Mouse (Mus musculus) ES-Bruce4 (cell line): Measurements from ENCODE around the gene Grb2. TPM values are rescaled to one million over a fixed set of nuclear protein-coding genes. Genes with fewer than 3 reads are reported as not detected.

Source experiments
- H3K27ac ChIP-seq: 2 replicates; pipeline ENCODE4 v1.5.1; 2012; ENCODE audit warnings: low read length, inconsistent platforms; ENCODE audit not compliant: insufficient read depth
- H3K27me3 ChIP-seq: 2 replicates; pipeline ENCODE4 v1.6.1; 2012; ENCODE audit warnings: mild to moderate bottlenecking, low read length, inconsistent platforms; ENCODE audit not compliant: control insufficient read depth, poor library complexity, insufficient read depth, severe bottlenecking
- H3K36me3 ChIP-seq: 2 replicates; pipeline ENCODE4 v1.6.1; 2012; ENCODE audit warnings: inconsistent platforms, mild to moderate bottlenecking, low read length, moderate library complexity; ENCODE audit not compliant: control insufficient read depth, poor library complexity, insufficient read depth, severe bottlenecking
- H3K4me1 ChIP-seq: one replicate; pipeline ENCODE4 v1.8.1; 2011; ENCODE audit warnings: low read length; ENCODE audit not compliant: control insufficient read depth, insufficient read depth
- H3K4me3 ChIP-seq: 2 replicates; pipeline ENCODE4 v1.5.1; 2011; ENCODE audit warnings: low read depth, mild to moderate bottlenecking, low read length
- H3K9ac ChIP-seq: 2 replicates; pipeline ENCODE4 v1.6.1; 2012; ENCODE audit warnings: low read depth, mild to moderate bottlenecking, inconsistent platforms; ENCODE audit not compliant: poor library complexity, severe bottlenecking
- H3K9me3 ChIP-seq: replicated peaks from 2 replicates; pipeline ENCODE4 v1.6.1; 2012; ENCODE audit warnings: mild to moderate bottlenecking, low read length, inconsistent platforms; ENCODE audit not compliant: control insufficient read depth, poor library complexity, insufficient read depth, severe bottlenecking
- CTCF ChIP-seq: IDR thresholded peaks from one replicate; pipeline ENCODE4 v1.8.1; 2011; ENCODE audit warnings: low read depth, low read length
- EP300 ChIP-seq: IDR thresholded peaks from 2 replicates; pipeline ENCODE4 v1.6.1; 2011; ENCODE audit warnings: low read depth, low read length; ENCODE audit not compliant: insufficient read depth
- POLR2A ChIP-seq: IDR thresholded peaks from one replicate; pipeline ENCODE4 v1.8.1; 2011; ENCODE audit warnings: low read length; ENCODE audit not compliant: insufficient read depth
- polyA plus RNA-seq: library from polyadenylated mRNA; stranded (reverse); fragments of >200 nt; gene quantifications from 2 replicates; pipeline ENCODE4 v1.2.4, GENCODE M21; 2011; ENCODE audit warnings: low read depth; ENCODE audit not compliant: missing spikeins, insufficient read depth, insufficient read length

Gene Grb2
- polyA plus RNA-seq, 1 experiment = 75.0 TPM

DNA sequence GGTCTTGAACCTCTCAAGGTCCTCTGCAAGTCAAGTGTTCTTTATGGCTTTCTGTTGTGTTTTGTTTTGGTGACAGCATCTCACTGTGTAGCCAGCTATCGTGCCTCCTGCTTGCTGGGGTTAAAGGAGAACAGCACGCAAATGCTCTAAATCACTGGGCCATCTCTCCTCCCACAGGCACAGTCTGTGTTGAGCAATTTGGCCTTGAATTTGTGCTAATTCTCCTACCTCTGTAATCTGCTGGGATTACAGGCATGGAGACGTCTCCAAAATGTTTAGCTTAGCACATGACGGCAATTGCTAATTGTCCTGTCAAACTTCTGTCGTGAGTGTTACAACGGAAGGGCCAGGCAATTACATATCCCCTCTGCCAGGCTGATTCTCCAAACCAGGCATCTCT is 97.2 kb downstream of the Grb2 start:
- no peak overlapping the region for H3K4me3 ChIP-seq
- no peak overlapping the region; the same call in 1 of the 2 replicates for H3K9ac ChIP-seq
- H3K27ac ChIP-seq = no peak overlapping the region

GRCm38 (mm10) chr11:115609576-115609975 is 98.8 kb downstream of the Grb2 start:
- peaks cover 5% of the 10 kb centered on the region for H3K4me1 ChIP-seq
- TF ChIP-seq POLR2A = no peak
- no peaks in the 10 kb centered on the region for H3K27me3 ChIP-seq
- H3K36me3 ChIP-seq = peaks cover 29% of the 10 kb centered on the region
- H3K4me3 ChIP-seq = no peak overlapping the region
- no peak overlapping the region for H3K27ac ChIP-seq
- H3K9me3 ChIP-seq = no peaks in the 10 kb centered on the region
- H3K9ac ChIP-seq = no peak overlapping the region

More for the DNA sequence above, 97.2 kb downstream of the Grb2 start:
- no peak for TF ChIP-seq POLR2A
- TF ChIP-seq EP300 = no peak
- TF ChIP-seq CTCF = no peak
- no peaks in the 10 kb centered on the region for H3K27me3 ChIP-seq
- peaks cover 5% of the 10 kb centered on the region for H3K4me1 ChIP-seq
- H3K36me3 ChIP-seq = peaks cover 25% of the 10 kb centered on the region
- H3K9me3 ChIP-seq = no peaks in the 10 kb centered on the region

DNA sequence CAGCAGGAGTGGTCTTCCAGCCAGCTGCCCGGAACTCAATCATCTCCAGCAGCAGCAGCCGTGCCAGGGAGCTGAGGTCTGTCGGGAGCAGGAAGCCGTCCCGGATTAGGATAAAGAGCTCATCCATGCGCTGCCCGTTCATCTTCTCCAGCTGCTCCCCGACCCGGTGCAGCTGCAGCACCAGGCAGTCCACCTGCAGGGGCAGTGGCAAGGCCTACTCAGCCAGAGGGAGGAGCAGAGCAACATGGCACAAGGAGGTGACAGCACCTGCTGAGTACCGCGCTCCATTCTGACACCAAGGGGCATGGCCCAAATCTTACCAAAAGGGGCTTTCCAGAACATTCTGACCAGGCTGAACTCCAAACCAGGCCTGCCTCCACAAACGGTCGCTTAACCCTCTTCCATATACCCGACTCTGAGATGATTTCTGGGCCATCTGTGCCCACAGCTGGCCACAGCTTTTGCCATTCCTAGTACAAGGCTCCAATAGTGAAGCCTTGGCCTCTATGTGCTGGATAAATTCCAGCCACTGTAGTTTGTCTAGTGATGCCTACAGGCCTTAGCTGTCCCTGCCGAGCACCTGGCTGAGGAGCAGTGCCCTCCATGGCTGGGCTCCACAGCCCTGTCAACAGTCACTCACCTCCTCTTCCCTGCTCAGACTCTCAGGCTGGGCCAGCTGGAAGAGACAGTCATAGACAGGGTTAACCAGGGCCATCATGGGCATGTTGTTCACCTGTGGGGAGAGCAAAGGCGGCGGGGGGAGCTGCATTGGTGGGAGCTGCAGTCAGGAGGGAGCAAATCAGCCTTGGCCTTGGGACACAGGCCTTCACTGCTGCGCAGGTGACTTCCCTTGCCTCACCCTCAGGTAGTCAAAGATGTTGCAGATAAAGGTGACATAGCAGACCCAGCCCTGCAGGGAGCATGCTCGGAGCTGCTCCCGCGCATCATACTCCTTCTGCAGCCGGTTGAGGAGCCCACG is 99.7 kb downstream of the Grb2 start:
- TF ChIP-seq POLR2A (no peak), CTCF (no peak), EP300 (no peak)
- no peaks in the 10 kb centered on the region for H3K27me3 ChIP-seq
- no peaks in the 10 kb centered on the region for H3K9me3 ChIP-seq
- H3K27ac ChIP-seq = no peak overlapping the region
- H3K4me1 ChIP-seq = no peaks in the 10 kb centered on the region
- no peak overlapping the region for H3K4me3 ChIP-seq
- peaks cover 29% of the 10 kb centered on the region for H3K36me3 ChIP-seq
- no peak overlapping the region for H3K9ac ChIP-seq

GRCm38 (mm10) chr11:115606733-115607132 is 101.7 kb downstream of the Grb2 start:
- H3K9me3 ChIP-seq = no peaks in the 10 kb centered on the region
- no peaks in the 10 kb centered on the region for H3K27me3 ChIP-seq
- H3K27ac ChIP-seq = no peak overlapping the region
- H3K4me3 ChIP-seq = no peak overlapping the region
- no peaks in the 10 kb centered on the region for H3K4me1 ChIP-seq
- H3K9ac ChIP-seq = no peak overlapping the region
- peaks cover 29% of the 10 kb centered on the region for H3K36me3 ChIP-seq
- no peak for TF ChIP-seq POLR2A
- TF ChIP-seq EP300 = no peak
- TF ChIP-seq CTCF = no peak

DNA sequence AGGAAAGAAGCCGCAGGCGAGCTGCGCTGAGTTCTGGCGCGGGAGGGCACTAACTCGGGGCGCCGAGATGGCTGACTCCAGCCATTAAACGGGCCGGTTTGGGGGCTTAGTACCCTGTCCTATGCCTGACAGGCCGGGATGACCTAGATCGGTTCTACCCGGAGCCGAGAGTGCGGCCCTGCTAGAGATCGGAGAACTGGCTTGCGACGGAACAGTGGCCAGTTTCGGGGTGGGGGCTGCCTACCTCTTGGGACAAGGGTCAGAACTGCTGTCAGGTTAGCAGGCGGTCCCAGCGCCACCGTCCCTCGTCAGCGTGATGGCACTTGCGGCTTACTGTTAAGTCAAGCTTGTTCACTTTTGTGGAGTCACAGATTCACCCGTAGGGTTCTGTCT is 104.1 kb downstream of the Grb2 start:
- no peaks in the 10 kb centered on the region for H3K9me3 ChIP-seq
- H3K4me1 ChIP-seq = no peaks in the 10 kb centered on the region
- peak overlapping the region; percentile 90 for H3K4me3 ChIP-seq
- no peak overlapping the region for H3K27ac ChIP-seq
- no peaks in the 10 kb centered on the region for H3K27me3 ChIP-seq
- peaks cover 24% of the 10 kb centered on the region for H3K36me3 ChIP-seq
- H3K9ac ChIP-seq = peak overlapping the region; percentile 89
- no peak for TF ChIP-seq CTCF
- TF ChIP-seq EP300 = no peak
- no peak for TF ChIP-seq POLR2A
